Mouse (Mus musculus) cortical plate, adult 2 months (tissue): Measurements from ENCODE around the gene AC153137.1.

ENCODE experiments used
- CTCF ChIP-seq: fragments of 200-500 bp; IDR thresholded peaks from 2 replicates; pipeline ENCODE4 v1.5.1; 2011; ENCODE audit warnings: mild to moderate bottlenecking, control low read depth, low read length; ENCODE audit not compliant: insufficient read depth; ENCODE audit errors: extremely low read depth
- POLR2A ChIP-seq: fragments of 200-500 bp; IDR thresholded peaks from 2 replicates; pipeline ENCODE4 v1.6.1; 2011; ENCODE audit warnings: mild to moderate bottlenecking, low read length, control low read depth; ENCODE audit not compliant: insufficient read depth; ENCODE audit errors: extremely low read depth

GRCm38 (mm10) chr1:30938392-30938791 lies 39.4 kb downstream of the AC153137.1 start:
- no peak for TF ChIP-seq CTCF
- no peak for TF ChIP-seq POLR2A
